Mouse (Mus musculus): ENCODE results near the gene Ifitm1. TPM values are rescaled to one million over a fixed set of nuclear protein-coding genes. Genes with fewer than 3 reads are reported as not detected.
"Not testable (repeated sequence)": the region's sequence is repeated elsewhere in the genome, so short reads cannot be mapped to it uniquely, and the experiment has no call there.

Ifitm1 gene
- polyA plus RNA-seq, 1 experiment from 2014 or later: 7.6 TPM

- H3K4me3 ChIP-seq (ENCODE audit: low read depth, low read length); H3K9ac ChIP-seq (ENCODE audit: low read depth, low read length); H3K4me1 ChIP-seq (ENCODE audit: control insufficient read depth, insufficient read depth, low read length); H3K27ac ChIP-seq (ENCODE audit: low read depth, low read length); H3K36me3 ChIP-seq (ENCODE audit: control insufficient read depth, insufficient read depth, low read length); ATAC-seq (replicated peaks; ENCODE audit: insufficient number of reproducible peaks, low FRiP score, low TSS enrichment); H3K4me2 ChIP-seq; H3K9me3 ChIP-seq (replicated peaks; ENCODE audit: control insufficient read depth, low read length): not testable (repeated sequence)
- H3K27me3 ChIP-seq (ENCODE audit: control insufficient read depth, insufficient read depth, low read length): peaks cover 15% of the 10 kb centered on the region
- WGBS (ENCODE audit: insufficient replicate concordance): 85% methylated on average over 9 of the region's 9 CpGs
Observed at GRCm38 (mm10) chr7:140976720-140977119, 9.7 kb downstream of the Ifitm1 start.

GRCm38 (mm10) chr7:140981704-140982103, 14.7 kb downstream of the Ifitm1 start:
- H3K4me1 ChIP-seq (ENCODE audit: control insufficient read depth, insufficient read depth, low read length): no peaks in the 10 kb centered on the region
- no peak overlapping the region for H3K4me2 ChIP-seq
- no peaks in the 10 kb centered on the region for H3K9me3 ChIP-seq (replicated peaks; ENCODE audit: control insufficient read depth, low read length)
- H3K4me3 ChIP-seq (ENCODE audit: low read depth, low read length): no peak overlapping the region
- H3K27me3 ChIP-seq (ENCODE audit: control insufficient read depth, insufficient read depth, low read length): peaks cover 5% of the 10 kb centered on the region; the same call in 1 of the 2 replicates
- 82% methylated on average over 8 of the region's 8 CpGs for WGBS (ENCODE audit: insufficient replicate concordance)
- ATAC-seq (replicated peaks; ENCODE audit: insufficient number of reproducible peaks, low FRiP score, low TSS enrichment): no peak
- no peaks in the 10 kb centered on the region for H3K36me3 ChIP-seq (ENCODE audit: control insufficient read depth, insufficient read depth, low read length)
- no peak overlapping the region for H3K27ac ChIP-seq (ENCODE audit: low read depth, low read length)
- H3K9ac ChIP-seq (ENCODE audit: low read depth, low read length): no peak overlapping the region

- no peak overlapping the region for H3K27ac ChIP-seq (ENCODE audit: low read depth, low read length)
- no peaks in the 10 kb centered on the region for H3K9me3 ChIP-seq (replicated peaks; ENCODE audit: control insufficient read depth, low read length)
- no peak overlapping the region for H3K9ac ChIP-seq (ENCODE audit: low read depth, low read length)
- H3K4me3 ChIP-seq (ENCODE audit: low read depth, low read length): no peak overlapping the region
- no peaks in the 10 kb centered on the region for H3K36me3 ChIP-seq (ENCODE audit: control insufficient read depth, insufficient read depth, low read length)
- no peak overlapping the region for H3K4me2 ChIP-seq
- H3K4me1 ChIP-seq (ENCODE audit: control insufficient read depth, insufficient read depth, low read length): no peaks in the 10 kb centered on the region
- peaks cover 5% of the 10 kb centered on the region; the same call in 1 of the 2 replicates for H3K27me3 ChIP-seq (ENCODE audit: control insufficient read depth, insufficient read depth, low read length)
- WGBS (ENCODE audit: insufficient replicate concordance): 64% methylated on average over 7 of the region's 7 CpGs
- no peak for ATAC-seq (replicated peaks; ENCODE audit: insufficient number of reproducible peaks, low FRiP score, low TSS enrichment)
Observed at GRCm38 (mm10) chr7:140982971-140983370, 15.9 kb downstream of the Ifitm1 start.

- peaks cover 9% of the 10 kb centered on the region; the same call in 1 of the 2 replicates for H3K27me3 ChIP-seq (ENCODE audit: control insufficient read depth, insufficient read depth, low read length)
- no peak overlapping the region for H3K9ac ChIP-seq (ENCODE audit: low read depth, low read length)
- H3K27ac ChIP-seq (ENCODE audit: low read depth, low read length): no peak overlapping the region
- no peaks in the 10 kb centered on the region for H3K9me3 ChIP-seq (replicated peaks; ENCODE audit: control insufficient read depth, low read length)
- no peak for ATAC-seq (replicated peaks; ENCODE audit: insufficient number of reproducible peaks, low FRiP score, low TSS enrichment)
- no peak overlapping the region for H3K4me3 ChIP-seq (ENCODE audit: low read depth, low read length)
- H3K36me3 ChIP-seq (ENCODE audit: control insufficient read depth, insufficient read depth, low read length): no peaks in the 10 kb centered on the region
- WGBS (ENCODE audit: insufficient replicate concordance): 75% methylated on average over 17 of the region's 17 CpGs
- H3K4me1 ChIP-seq (ENCODE audit: control insufficient read depth, insufficient read depth, low read length): no peaks in the 10 kb centered on the region
- H3K4me2 ChIP-seq: no peak overlapping the region
Observed at GRCm38 (mm10) chr7:140987182-140988138, 20.4 kb downstream of the Ifitm1 start.

- no peak overlapping the region for H3K4me2 ChIP-seq
- no peak for ATAC-seq (replicated peaks; ENCODE audit: insufficient number of reproducible peaks, low FRiP score, low TSS enrichment)
- H3K27ac ChIP-seq (ENCODE audit: low read depth, low read length): no peak overlapping the region
- H3K4me1 ChIP-seq (ENCODE audit: control insufficient read depth, insufficient read depth, low read length): no peaks in the 10 kb centered on the region
- H3K9ac ChIP-seq (ENCODE audit: low read depth, low read length): no peak overlapping the region
- no peaks in the 10 kb centered on the region for H3K36me3 ChIP-seq (ENCODE audit: control insufficient read depth, insufficient read depth, low read length)
- peaks cover 6% of the 10 kb centered on the region; the same call in 1 of the 2 replicates for H3K27me3 ChIP-seq (ENCODE audit: control insufficient read depth, insufficient read depth, low read length)
- no peak overlapping the region for H3K4me3 ChIP-seq (ENCODE audit: low read depth, low read length)
- no peaks in the 10 kb centered on the region for H3K9me3 ChIP-seq (replicated peaks; ENCODE audit: control insufficient read depth, low read length)
- WGBS (ENCODE audit: insufficient replicate concordance): 74% methylated on average over 4 of the region's 4 CpGs
Observed at GRCm38 (mm10) chr7:140989022-140989421, 22.0 kb downstream of the Ifitm1 start.

GRCm38 (mm10) chr7:140990185-140990584, 23.2 kb downstream of the Ifitm1 start:
- Histone ChIP-seq H3K27me3 (ENCODE audit: control insufficient read depth, insufficient read depth, low read length) (0 out of 2 replicates have a peak, but pooled peaks cover 6% of the 10 kb centered on the region), H3K4me2 (no peak overlapping the region), H3K27ac (ENCODE audit: low read depth, low read length) (no peak overlapping the region), H3K9ac (ENCODE audit: low read depth, low read length) (no peak overlapping the region), H3K9me3 (replicated peaks; ENCODE audit: control insufficient read depth, low read length) (no peaks in the 10 kb centered on the region), H3K4me1 (ENCODE audit: control insufficient read depth, insufficient read depth, low read length) (no peaks in the 10 kb centered on the region), H3K36me3 (ENCODE audit: control insufficient read depth, insufficient read depth, low read length) (no peaks in the 10 kb centered on the region), H3K4me3 (ENCODE audit: low read depth, low read length) (no peak overlapping the region)
- 63% methylated on average over 6 of the region's 6 CpGs for WGBS (ENCODE audit: insufficient replicate concordance)
- ATAC-seq (replicated peaks; ENCODE audit: insufficient number of reproducible peaks, low FRiP score, low TSS enrichment): no peak

- Histone ChIP-seq H3K4me2 (no peak overlapping the region), H3K9me3 (replicated peaks; ENCODE audit: control insufficient read depth, low read length) (no peaks in the 10 kb centered on the region), H3K27ac (ENCODE audit: low read depth, low read length) (no peak overlapping the region), H3K36me3 (ENCODE audit: control insufficient read depth, insufficient read depth, low read length) (no peaks in the 10 kb centered on the region), H3K27me3 (ENCODE audit: control insufficient read depth, insufficient read depth, low read length) (0 out of 2 replicates have a peak, but pooled peaks cover 6% of the 10 kb centered on the region), H3K9ac (ENCODE audit: low read depth, low read length) (no peak overlapping the region), H3K4me3 (ENCODE audit: low read depth, low read length) (no peak overlapping the region), H3K4me1 (ENCODE audit: control insufficient read depth, insufficient read depth, low read length) (no peaks in the 10 kb centered on the region)
- ATAC-seq (replicated peaks; ENCODE audit: insufficient number of reproducible peaks, low FRiP score, low TSS enrichment): no peak
- 49% methylated on average over 5 of the region's 5 CpGs for WGBS (ENCODE audit: insufficient replicate concordance)
Observed at GRCm38 (mm10) chr7:140990622-140991021, 23.6 kb downstream of the Ifitm1 start.

- H3K27ac ChIP-seq (ENCODE audit: low read depth, low read length): no peak overlapping the region
- no peak for ATAC-seq (replicated peaks; ENCODE audit: insufficient number of reproducible peaks, low FRiP score, low TSS enrichment)
- 0 out of 2 replicates have a peak, but pooled peaks cover 6% of the 10 kb centered on the region for H3K27me3 ChIP-seq (ENCODE audit: control insufficient read depth, insufficient read depth, low read length)
- H3K4me3 ChIP-seq (ENCODE audit: low read depth, low read length): no peak overlapping the region
- no peaks in the 10 kb centered on the region for H3K9me3 ChIP-seq (replicated peaks; ENCODE audit: control insufficient read depth, low read length)
- no peak overlapping the region for H3K9ac ChIP-seq (ENCODE audit: low read depth, low read length)
- whole genome bisulfite sequencing (ENCODE audit: insufficient replicate concordance): 72% methylated on average over 14 of the region's 14 CpGs
- H3K4me1 ChIP-seq (ENCODE audit: control insufficient read depth, insufficient read depth, low read length): no peaks in the 10 kb centered on the region
- no peak overlapping the region for H3K4me2 ChIP-seq
- H3K36me3 ChIP-seq (ENCODE audit: control insufficient read depth, insufficient read depth, low read length): no peaks in the 10 kb centered on the region
Observed at GRCm38 (mm10) chr7:140991117-140991689, 24.2 kb downstream of the Ifitm1 start.

Data from heart, embryonic 11.5 days (tissue).